Mouse (Mus musculus) midbrain, embryonic 16.5 days (tissue): ENCODE measurements around the gene Stambp. TPM values are rescaled to one million over a fixed set of nuclear protein-coding genes. Genes with fewer than 3 reads are reported as not detected.

Source experiments
- ATAC-seq: fragments of 200-750 bp; cut with Nextera tagmentation; 2 replicates; pipeline ENCODE4 v1.8.0; 2017; ENCODE audit warnings: moderate TSS enrichment
- H3K27ac ChIP-seq: fragments of 300-500 bp; sonication (generic); 2 replicates; pipeline ENCODE4 v1.5.1; 2014; ENCODE audit warnings: mild to moderate bottlenecking, low read length, mixed read lengths
- H3K27me3 ChIP-seq: fragments of 300-500 bp; sonication (generic); 2 replicates; pipeline ENCODE4 v1.6.1; 2014; ENCODE audit warnings: low read depth, low read length, mixed read lengths; ENCODE audit not compliant: control insufficient read depth, insufficient read depth
- H3K36me3 ChIP-seq: fragments of 300-500 bp; sonication (generic); 2 replicates; pipeline ENCODE4 v1.6.1; 2014; ENCODE audit warnings: mild to moderate bottlenecking, low read length, moderate library complexity, mixed read lengths; ENCODE audit not compliant: control insufficient read depth, insufficient read depth
- H3K4me1 ChIP-seq: fragments of 300-500 bp; sonication (generic); 2 replicates; pipeline ENCODE4 v1.6.1; 2014; ENCODE audit warnings: mild to moderate bottlenecking, low read length, mixed read lengths; ENCODE audit not compliant: control insufficient read depth, insufficient read depth
- H3K4me2 ChIP-seq: fragments of 300-500 bp; sonication (generic); 2 replicates; pipeline ENCODE4 v1.6.1; 2014; ENCODE audit warnings: mild to moderate bottlenecking, low read length, mixed read lengths
- H3K4me3 ChIP-seq: fragments of 300-500 bp; sonication (generic); 2 replicates; pipeline ENCODE4 v1.5.1; 2014; ENCODE audit warnings: low read depth, mild to moderate bottlenecking, low read length, moderate library complexity, mixed read lengths
- H3K9ac ChIP-seq: fragments of 300-500 bp; sonication (generic); 2 replicates; pipeline ENCODE4 v1.6.1; 2014; ENCODE audit warnings: low read depth, low read length, mixed read lengths
- H3K9me3 ChIP-seq: fragments of 300-500 bp; sonication (generic); replicated peaks from 2 replicates; pipeline ENCODE4 v1.6.1; 2014; ENCODE audit warnings: mild to moderate bottlenecking, low read length, mixed read lengths; ENCODE audit not compliant: control insufficient read depth, poor library complexity, severe bottlenecking
- WGBS: fragments of 180-500 bp; shearing (Covaris S2); extraction: QIAGEN DNeasy Blood & Tissue Kit; methylation state at CpG from one replicate; pipeline ENCODE4 v1.1.7; 2014; 5-methylcytosine and 5-hydroxymethylcytosine counted together
- polyA plus RNA-seq: library from polyadenylated mRNA; unstranded; fragments of >200 nt; fragmentation: Nextera tagmentation; extraction: Ambion mirVana; gene quantifications from 2 replicates; pipeline ENCODE4 v1.2.1, GENCODE M21; 2015

Stambp gene
- polyA plus RNA-seq, 1 experiment from 2014 or later: 76.9 TPM

DNA sequence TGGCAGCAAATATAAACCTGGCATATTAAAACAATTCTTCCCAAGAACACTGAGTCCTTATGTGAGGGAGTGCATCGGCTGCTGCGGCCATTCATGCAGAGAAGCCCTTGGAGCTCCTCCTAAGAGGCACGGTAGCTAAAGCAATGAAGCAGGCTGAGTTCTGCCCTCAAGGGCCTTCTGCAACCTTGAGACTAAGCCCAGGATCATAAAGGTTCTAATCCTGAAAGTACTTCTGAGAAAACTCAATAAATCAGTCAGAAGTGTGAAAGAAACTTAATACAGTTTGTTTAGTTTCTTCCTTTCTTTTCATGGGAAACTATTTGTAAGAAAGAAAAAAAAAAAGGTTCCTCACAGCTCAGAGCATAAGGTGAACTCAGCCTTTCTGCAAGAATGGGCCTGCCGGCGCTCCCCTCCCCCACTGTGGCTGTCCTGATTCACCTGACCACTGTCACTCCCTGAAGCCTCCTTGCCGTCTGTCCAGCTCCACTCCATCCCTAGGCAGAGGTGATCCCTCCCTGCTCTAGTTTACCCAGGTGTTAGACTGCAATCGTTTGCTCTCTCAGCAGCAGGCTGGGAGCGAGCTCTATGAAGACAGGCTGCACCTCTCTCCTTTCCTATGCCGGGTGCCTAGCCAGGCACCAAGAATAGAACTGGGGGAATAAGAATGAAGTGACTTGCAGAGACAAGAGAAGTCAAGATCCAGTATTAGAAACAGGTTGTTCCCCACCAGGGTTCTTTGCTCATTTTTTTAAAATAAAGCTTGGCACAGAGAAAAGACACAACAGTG lies 70.8 kb downstream of the Stambp start:
- 62% methylated on average over 9 of the region's 9 CpGs for WGBS
- H3K36me3 ChIP-seq: no peaks in the 10 kb centered on the region
- H3K9ac ChIP-seq: no peak overlapping the region

DNA sequence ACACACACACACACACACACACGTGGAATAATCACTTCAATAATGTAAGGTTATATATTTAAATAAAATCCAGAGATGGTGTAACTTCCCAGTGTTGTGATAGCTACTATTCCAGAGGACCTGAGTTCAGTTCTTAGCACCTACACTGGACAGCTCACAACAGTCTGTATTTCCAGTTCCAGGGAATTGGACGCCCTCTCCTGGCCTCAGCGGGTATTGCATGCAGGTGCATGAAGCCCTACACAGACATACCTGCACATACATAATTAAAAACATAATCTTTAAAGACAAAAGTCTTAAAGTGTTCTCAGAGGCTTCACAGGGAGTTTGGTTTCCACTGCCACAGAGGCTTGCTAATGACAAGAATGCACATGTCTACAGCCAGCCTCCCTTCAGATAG lies 72.1 kb downstream of the Stambp start:
- Histone ChIP-seq H3K27ac (no peak overlapping the region), H3K9me3 (0 out of 2 replicates have a peak, but pooled peaks cover 2% of the 10 kb centered on the region), H3K4me2 (no peak overlapping the region), H3K27me3 (no peaks in the 10 kb centered on the region), H3K4me1 (peaks cover 5% of the 10 kb centered on the region), H3K9ac (no peak overlapping the region), H3K4me3 (no peak overlapping the region), H3K36me3 (no peaks in the 10 kb centered on the region)
- WGBS: 76% methylated on average over 3 of the region's 3 CpGs
- no peak for ATAC-seq

More for the DNA sequence above, 70.8 kb downstream of the Stambp start:
- Histone ChIP-seq H3K4me1 (peaks cover 12% of the 10 kb centered on the region), H3K27me3 (no peaks in the 10 kb centered on the region), H3K27ac (no peak overlapping the region), H3K4me2 (no peak overlapping the region), H3K9me3 (0 out of 2 replicates have a peak, but pooled peaks cover 2% of the 10 kb centered on the region), H3K4me3 (no peak overlapping the region)
- no peak for ATAC-seq

DNA sequence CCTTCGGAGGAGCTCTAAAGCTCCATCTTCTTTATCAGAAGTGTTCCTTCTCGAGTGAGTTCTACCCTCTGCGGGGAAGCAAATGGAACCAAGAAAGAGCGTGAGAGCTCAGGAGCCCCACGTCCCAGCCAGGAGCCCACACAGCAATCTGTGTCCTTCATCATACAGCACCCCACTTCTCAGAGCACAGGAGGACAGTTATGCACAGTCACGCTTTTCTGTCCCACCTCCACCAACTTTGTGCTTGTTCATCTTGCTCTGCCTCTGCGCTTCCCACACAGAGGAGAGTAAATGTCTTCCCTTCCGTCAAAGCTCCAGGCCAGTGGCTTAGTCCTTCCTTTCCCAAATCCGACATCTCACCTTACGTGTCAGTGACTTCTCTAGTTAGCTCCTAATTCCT lies 73.5 kb downstream of the Stambp start:
- H3K36me3 ChIP-seq: no peaks in the 10 kb centered on the region
- no peak for ATAC-seq
- no peak overlapping the region for H3K4me3 ChIP-seq
- no peaks in the 10 kb centered on the region for H3K27me3 ChIP-seq
- H3K9me3 ChIP-seq: 0 out of 2 replicates have a peak, but pooled peaks cover 2% of the 10 kb centered on the region
- no peak overlapping the region for H3K9ac ChIP-seq
- WGBS: 95% methylated on average over 10 of the region's 10 CpGs
- H3K4me1 ChIP-seq: no peaks in the 10 kb centered on the region
- no peak overlapping the region for H3K4me2 ChIP-seq
- H3K27ac ChIP-seq: no peak overlapping the region

DNA sequence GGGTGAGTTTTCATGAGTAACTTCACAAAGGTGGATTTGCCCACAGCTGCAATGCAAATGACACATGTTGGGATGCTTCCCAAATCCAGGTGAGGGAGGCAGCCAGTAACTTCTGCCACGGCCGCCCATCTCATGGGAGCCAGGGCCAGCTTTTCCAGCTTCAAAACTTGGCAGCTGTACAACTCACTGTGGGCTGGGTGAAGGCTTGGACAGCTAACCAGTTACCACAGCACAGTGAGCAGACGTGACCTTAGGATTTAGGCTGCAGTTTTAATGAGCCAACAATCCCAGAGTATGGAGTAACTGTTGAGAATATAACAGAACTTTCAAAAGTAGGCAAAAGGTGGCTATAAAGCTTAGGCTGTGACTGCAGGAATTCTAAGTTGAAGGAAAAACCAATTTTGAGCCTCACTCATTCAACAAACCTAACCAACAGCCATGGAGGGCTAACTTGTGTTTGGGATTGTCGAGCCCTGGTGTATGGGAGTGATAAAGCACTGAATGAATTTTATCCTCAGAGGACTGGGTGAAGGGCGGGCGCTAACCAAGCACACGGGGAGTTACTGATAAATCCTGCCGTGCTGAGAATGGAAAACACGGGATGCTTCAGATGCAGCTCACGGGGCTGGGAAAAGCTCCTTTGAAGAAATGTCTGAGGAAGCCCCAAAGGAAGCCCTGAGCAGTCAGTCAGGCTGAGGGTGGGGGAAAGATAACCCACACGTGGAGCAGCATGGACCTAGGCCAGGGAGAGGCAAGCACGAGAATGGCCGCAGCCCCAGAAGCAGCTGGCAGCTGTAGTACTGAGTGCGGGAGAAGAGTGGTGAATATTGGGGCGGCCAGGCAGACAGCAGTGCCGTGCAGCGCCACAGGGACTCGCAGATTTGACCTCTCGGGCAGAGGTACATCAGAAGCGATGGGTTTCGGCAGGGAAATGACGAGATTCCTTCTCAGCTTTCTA lies 75.5 kb downstream of the Stambp start:
- Histone ChIP-seq H3K4me3 (no peak overlapping the region), H3K4me1 (no peaks in the 10 kb centered on the region), H3K9me3 (0 out of 2 replicates have a peak, but pooled peaks cover 2% of the 10 kb centered on the region), H3K36me3 (peaks cover 6% of the 10 kb centered on the region; the same call in 1 of the 2 replicates), H3K27me3 (no peaks in the 10 kb centered on the region), H3K4me2 (no peak overlapping the region), H3K9ac (no peak overlapping the region), H3K27ac (no peak overlapping the region)
- no peak for ATAC-seq
- WGBS: 87% methylated on average over 22 of the region's 22 CpGs

DNA sequence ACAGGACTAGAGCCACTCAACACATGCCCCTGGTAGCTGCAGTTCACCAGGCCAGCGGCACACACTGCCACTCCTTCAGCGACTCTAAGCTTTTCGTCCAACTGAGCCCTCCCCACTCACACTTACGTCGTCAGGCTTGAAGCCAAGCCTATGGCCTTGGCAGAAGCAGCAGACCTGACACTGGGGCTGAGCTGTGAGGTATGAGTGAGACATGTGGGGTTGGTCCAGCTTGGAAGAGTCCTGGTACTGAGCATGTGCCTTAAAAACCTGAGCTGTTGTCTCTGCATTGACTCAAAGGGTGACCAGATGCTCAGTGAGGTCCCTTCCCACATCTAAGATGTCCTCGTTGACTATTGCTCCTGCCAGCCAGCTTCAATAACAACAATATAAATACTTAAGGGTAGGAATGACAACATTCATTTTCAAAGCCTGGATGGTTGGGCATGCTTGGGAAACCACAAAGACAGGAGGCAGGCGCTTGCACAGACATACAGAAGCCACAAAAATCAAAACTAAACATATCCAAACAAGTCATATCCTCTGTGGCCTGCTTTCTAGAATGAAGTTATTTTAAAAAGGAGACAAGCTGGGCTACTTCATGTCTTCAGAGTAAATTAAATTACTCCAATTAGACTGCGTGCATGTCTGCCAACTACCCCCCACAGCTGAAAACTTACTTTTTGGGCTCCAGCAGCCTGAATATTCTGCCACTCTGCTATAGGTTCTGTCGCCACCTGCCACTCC lies 76.3 kb downstream of the Stambp start:
- H3K4me1 ChIP-seq: no peaks in the 10 kb centered on the region
- H3K36me3 ChIP-seq: peaks cover 6% of the 10 kb centered on the region; the same call in 1 of the 2 replicates
- H3K27ac ChIP-seq: no peak overlapping the region
- no peaks in the 10 kb centered on the region for H3K27me3 ChIP-seq
- H3K4me3 ChIP-seq: no peak overlapping the region
- H3K9ac ChIP-seq: no peak overlapping the region
- 0 out of 2 replicates have a peak, but pooled peaks cover 2% of the 10 kb centered on the region for H3K9me3 ChIP-seq
- 90% methylated on average over 9 of the region's 9 CpGs for WGBS
- no peak for ATAC-seq
- no peak overlapping the region for H3K4me2 ChIP-seq

Other genes starting within 250 kb of the Stambp start
- 34.7 and 37.1 TPM in 2 replicates for gene Mthfd2, start 246.8 kb downstream of the Stambp start, polyA plus RNA-seq
- gene Mob1a, start 246.7 kb downstream of the Stambp start, polyA plus RNA-seq: 19.2 and 20.8 TPM in 2 replicates
- gene Bola3, start 223.6 kb downstream of the Stambp start, polyA plus RNA-seq: 44.0 and 50.0 TPM in 2 replicates
- gene Tet3, start 113.6 kb downstream of the Stambp start, polyA plus RNA-seq: 51.9 and 53.2 TPM in 2 replicates
- gene Dguok, start 65.8 kb downstream of the Stambp start, polyA plus RNA-seq: 64.8 and 72.5 TPM in 2 replicates
- 1.7 and 2.0 TPM in 2 replicates for gene Actg2, start 36.5 kb downstream of the Stambp start, polyA plus RNA-seq
- not detected in 2 replicates for gene Clec4f, start 83.5 kb upstream of the Stambp start, polyA plus RNA-seq
- not detected in 2 replicates for gene Cd207, start 105.1 kb upstream of the Stambp start, polyA plus RNA-seq
- gene Vax2, start 138.5 kb upstream of the Stambp start, polyA plus RNA-seq: 0.16 TPM in 1 of 2 replicates, not detected in the other
- gene Atp6v1b1, start 170.3 kb upstream of the Stambp start, polyA plus RNA-seq: not detected in 2 replicates
- 0.25 and 0.29 TPM in 2 replicates for gene Ankrd53, start 189.9 kb upstream of the Stambp start, polyA plus RNA-seq
- gene Tex261, start 203.1 kb upstream of the Stambp start, polyA plus RNA-seq: 62.8 and 69.3 TPM in 2 replicates
- gene Nagk, start 222.3 kb upstream of the Stambp start, polyA plus RNA-seq: 112 and 122 TPM in 2 replicates